Mouse (Mus musculus) forebrain, postnatal 0 days (tissue): ENCODE measurements at regions not wholly inside any gene's neighbourhood (a gene's known extent, or its start where the extent isn't known, plus 50 kb on each side); places are given as distances from the start of the nearest gene placed in this dataset.

Source experiments
- ATAC-seq: fragments of 200-750 bp; cut with Nextera tagmentation; 2 replicates; pipeline ENCODE4 v1.8.0; 2017; ENCODE audit warnings: mild to moderate bottlenecking, moderate library complexity
- DNase-seq: peaks from one replicate; pipeline ENCODE4 v3.0.0-alpha.2; 2015
- H3K27ac ChIP-seq: fragments of 300-500 bp; sonication (generic); 2 replicates; pipeline ENCODE4 v1.5.1; 2014; ENCODE audit warnings: low read depth, mild to moderate bottlenecking, antibody characterized with exemption, low read length, moderate library complexity, mixed read lengths
- H3K27me3 ChIP-seq: fragments of 300-500 bp; sonication (generic); 2 replicates; pipeline ENCODE4 v1.6.1; 2014; ENCODE audit warnings: mild to moderate bottlenecking, low read length, mixed read lengths; ENCODE audit not compliant: insufficient read depth
- H3K36me3 ChIP-seq: fragments of 300-500 bp; sonication (generic); 2 replicates; pipeline ENCODE4 v1.6.1; 2014; ENCODE audit warnings: mild to moderate bottlenecking, moderate library complexity; ENCODE audit not compliant: insufficient read depth
- H3K4me1 ChIP-seq: fragments of 300-500 bp; sonication (generic); 2 replicates; pipeline ENCODE4 v1.6.1; 2014; ENCODE audit warnings: antibody characterized with exemption; ENCODE audit not compliant: insufficient read depth
- H3K4me2 ChIP-seq: fragments of 300-500 bp; sonication (generic); 2 replicates; pipeline ENCODE4 v1.6.1; 2014; ENCODE audit warnings: low read depth, mild to moderate bottlenecking, moderate library complexity
- H3K4me3 ChIP-seq: fragments of 300-500 bp; sonication (generic); 2 replicates; pipeline ENCODE4 v1.5.1; 2014; ENCODE audit warnings: low read depth, low read length, mixed read lengths
- H3K9ac ChIP-seq: fragments of 300-500 bp; sonication (generic); 2 replicates; pipeline ENCODE4 v1.6.1; 2014; ENCODE audit warnings: mild to moderate bottlenecking
- H3K9me3 ChIP-seq: fragments of 300-500 bp; sonication (generic); 2 replicates; pipeline ENCODE4 v1.6.1; 2016; ENCODE audit warnings: low read length
- CTCF ChIP-seq: sonication (generic); IDR thresholded peaks from 2 replicates; pipeline ENCODE4 v1.5.1; 2016; ENCODE audit warnings: antibody characterized with exemption, control low read depth, low read depth
- WGBS: fragments of 180-500 bp; shearing (Covaris S2); extraction: QIAGEN DNeasy Blood & Tissue Kit; methylation state at CpG from one replicate; pipeline ENCODE4 v1.1.7; 2014; 5-methylcytosine and 5-hydroxymethylcytosine counted together

DNA sequence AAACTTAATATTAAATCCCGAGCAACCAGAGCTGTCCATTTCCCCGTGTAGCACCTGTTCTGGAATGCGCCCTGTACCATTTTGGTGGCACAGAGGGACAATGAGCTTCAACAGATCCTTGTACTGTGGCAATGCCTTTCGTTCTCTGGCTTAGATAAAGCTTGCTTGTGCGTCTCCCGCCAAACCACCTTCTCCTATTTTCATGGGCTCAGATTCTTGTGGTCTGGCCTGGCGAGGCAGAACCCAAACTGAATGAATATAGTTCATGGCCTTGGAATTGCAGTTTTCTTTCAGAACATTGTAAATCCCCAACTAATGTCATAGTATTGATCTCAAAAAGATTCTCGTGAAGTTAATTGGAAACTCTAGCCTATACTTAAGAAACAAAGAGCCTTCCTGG, 85.1 kb upstream of the Osmr start:
- Histone ChIP-seq H3K9me3 (no peaks in the 10 kb centered on the region), H3K9ac (no peak overlapping the region), H3K4me3 (no peak overlapping the region), H3K27me3 (no peaks in the 10 kb centered on the region), H3K4me1 (no peaks in the 10 kb centered on the region), H3K36me3 (no peaks in the 10 kb centered on the region), H3K27ac (no peak overlapping the region), H3K4me2 (no peak overlapping the region)
- TF ChIP-seq CTCF, result no peak
- DNase-seq (no peak), ATAC-seq (no peak)
- WGBS, result 78% methylated on average over 8 of the region's 8 CpGs

- Histone ChIP-seq H3K9me3 (no peaks in the 10 kb centered on the region), H3K36me3 (no peaks in the 10 kb centered on the region), H3K4me1 (no peaks in the 10 kb centered on the region), H3K27ac (no peak overlapping the region), H3K4me3 (no peak overlapping the region), H3K4me2 (no peak overlapping the region), H3K27me3 (no peaks in the 10 kb centered on the region), H3K9ac (no peak overlapping the region)
- 74% methylated on average over 11 of the region's 11 CpGs for WGBS
- TF ChIP-seq CTCF, result no peak
- ATAC-seq (no peak), DNase-seq (no peak)
These were observed 86.3 kb upstream of the Osmr start for GRCm38 (mm10) chr15:6960753-6961746.

DNA sequence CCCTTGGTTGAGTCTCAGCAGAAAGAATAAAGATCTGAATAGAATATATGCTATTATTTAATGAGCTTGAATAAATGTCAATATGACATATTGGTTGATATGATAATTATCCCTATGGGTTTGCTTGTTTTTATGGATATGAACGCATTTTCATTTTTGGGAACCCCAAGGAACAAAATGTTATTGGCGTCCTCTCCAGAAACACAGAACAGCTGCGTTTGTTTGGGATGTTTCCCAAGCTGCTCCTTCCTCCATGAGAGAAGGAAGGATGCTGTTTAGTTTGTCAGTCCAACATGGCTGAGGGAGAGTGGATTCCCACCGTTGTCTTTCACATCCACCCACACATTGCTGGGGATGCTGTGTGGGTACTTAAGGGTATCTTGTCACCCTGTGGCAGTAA, 89.9 kb upstream of the Osmr start:
- H3K4me1 ChIP-seq, result no peaks in the 10 kb centered on the region
- no peak for TF ChIP-seq CTCF
- DNase-seq (no peak), ATAC-seq (no peak)
- no peaks in the 10 kb centered on the region for H3K27me3 ChIP-seq
- no peak overlapping the region for H3K4me3 ChIP-seq
- WGBS, result 74% methylated on average over 4 of the region's 4 CpGs
- H3K27ac ChIP-seq, result no peak overlapping the region
- no peak overlapping the region for H3K9ac ChIP-seq
- H3K4me2 ChIP-seq, result no peak overlapping the region
- H3K9me3 ChIP-seq, result no peaks in the 10 kb centered on the region
- H3K36me3 ChIP-seq, result no peaks in the 10 kb centered on the region

DNA sequence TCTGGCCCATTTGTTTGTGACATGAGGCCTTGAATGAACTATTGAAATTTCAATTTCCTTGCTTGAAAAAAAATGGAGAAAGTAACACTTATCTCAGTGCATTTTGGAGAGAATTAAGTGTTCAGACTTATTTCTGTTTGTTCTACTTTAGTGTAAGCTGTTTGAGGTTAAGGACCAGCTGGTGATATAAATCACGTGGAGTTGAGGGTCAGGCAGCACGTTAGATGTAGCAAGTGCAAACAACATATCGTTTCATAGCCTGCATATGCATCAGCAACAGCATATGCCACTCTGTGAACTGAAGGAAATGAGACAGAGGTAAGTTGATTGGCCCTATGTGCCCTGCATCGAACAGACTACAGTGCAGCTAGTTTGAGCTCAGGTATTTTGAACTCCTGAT, 90.7 kb upstream of the Osmr start:
- no peak for DNase-seq
- no peak overlapping the region for H3K9ac ChIP-seq
- no peaks in the 10 kb centered on the region for H3K27me3 ChIP-seq
- no peak overlapping the region for H3K4me3 ChIP-seq
- no peaks in the 10 kb centered on the region for H3K9me3 ChIP-seq
- ATAC-seq, result no peak
- no peak for TF ChIP-seq CTCF
- WGBS, result 70% methylated on average over 4 of the region's 4 CpGs
- H3K36me3 ChIP-seq, result no peaks in the 10 kb centered on the region
- H3K27ac ChIP-seq, result no peak overlapping the region
- no peak overlapping the region for H3K4me2 ChIP-seq
- H3K4me1 ChIP-seq, result no peaks in the 10 kb centered on the region

GRCm38 (mm10) chr15:6974410-6974809, 99.6 kb upstream of the Osmr start:
- no peak for ATAC-seq
- Histone ChIP-seq H3K9me3 (no peaks in the 10 kb centered on the region), H3K9ac (no peak overlapping the region), H3K4me2 (no peak overlapping the region), H3K36me3 (no peaks in the 10 kb centered on the region), H3K27ac (no peak overlapping the region), H3K27me3 (no peaks in the 10 kb centered on the region), H3K4me1 (no peaks in the 10 kb centered on the region), H3K4me3 (no peak overlapping the region)
- TF ChIP-seq CTCF, result no peak
- 70% methylated on average over 4 of the region's 4 CpGs for WGBS
- DNase-seq, result no peak

DNA sequence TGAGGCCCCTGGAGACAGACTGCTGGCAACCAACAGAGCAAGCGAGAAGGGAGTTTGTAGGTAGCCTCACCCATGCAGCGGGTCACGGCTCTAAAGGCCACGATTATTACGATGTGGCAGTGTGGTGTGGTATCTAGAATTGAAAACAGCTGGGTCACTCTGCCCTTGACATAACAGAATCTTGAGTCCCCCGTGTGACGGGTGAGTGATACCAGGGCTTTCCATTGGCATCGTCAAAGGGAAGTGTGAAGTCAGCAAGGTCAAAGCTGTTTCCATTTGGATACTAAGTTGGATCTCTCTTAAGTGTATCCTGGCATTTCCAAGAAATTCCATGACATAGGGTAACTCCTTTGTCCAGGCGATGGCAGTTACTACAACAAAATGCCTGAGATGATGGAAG, 106.7 kb upstream of the Osmr start:
- Histone ChIP-seq H3K4me1 (no peaks in the 10 kb centered on the region), H3K36me3 (no peaks in the 10 kb centered on the region), H3K4me2 (no peak overlapping the region), H3K9me3 (no peaks in the 10 kb centered on the region), H3K4me3 (no peak overlapping the region), H3K27ac (no peak overlapping the region), H3K27me3 (no peaks in the 10 kb centered on the region), H3K9ac (no peak overlapping the region)
- no peak for TF ChIP-seq CTCF
- ATAC-seq, result no peak
- WGBS, result 93% methylated on average over 9 of the region's 9 CpGs
- DNase-seq, result no peak

DNA sequence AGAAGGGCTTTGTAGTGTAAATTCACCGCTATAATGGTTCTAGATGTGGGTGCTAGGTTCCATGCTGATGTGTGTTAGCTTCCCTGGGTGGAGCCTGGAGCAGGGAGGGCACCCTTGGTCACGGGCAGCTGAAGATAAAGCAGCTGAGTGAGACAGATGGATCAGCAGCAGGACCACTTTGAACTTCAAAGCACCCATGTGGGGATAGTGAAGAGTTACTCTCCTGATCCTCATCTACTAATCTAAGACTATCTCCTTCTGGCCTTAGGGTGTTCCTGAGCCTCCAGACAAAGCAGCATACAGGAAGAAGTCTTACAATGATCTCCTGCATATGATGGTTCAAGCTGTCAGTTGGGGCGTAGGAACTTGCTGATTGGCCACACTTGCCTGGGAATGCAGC, 107.1 kb upstream of the Lifr start:
- H3K36me3 ChIP-seq, result no peaks in the 10 kb centered on the region
- H3K9ac ChIP-seq, result no peak overlapping the region
- H3K27me3 ChIP-seq, result no peaks in the 10 kb centered on the region
- 75% methylated on average over 3 of the region's 3 CpGs for WGBS
- H3K4me1 ChIP-seq, result no peaks in the 10 kb centered on the region
- ATAC-seq (no peak), DNase-seq (no peak)
- no peak overlapping the region for H3K27ac ChIP-seq
- no peaks in the 10 kb centered on the region for H3K9me3 ChIP-seq
- no peak for TF ChIP-seq CTCF
- H3K4me3 ChIP-seq, result no peak overlapping the region
- H3K4me2 ChIP-seq, result no peak overlapping the region
